9 mouse cellular contexts compared by ENCODE assay signal in the genomic region with DNA sequence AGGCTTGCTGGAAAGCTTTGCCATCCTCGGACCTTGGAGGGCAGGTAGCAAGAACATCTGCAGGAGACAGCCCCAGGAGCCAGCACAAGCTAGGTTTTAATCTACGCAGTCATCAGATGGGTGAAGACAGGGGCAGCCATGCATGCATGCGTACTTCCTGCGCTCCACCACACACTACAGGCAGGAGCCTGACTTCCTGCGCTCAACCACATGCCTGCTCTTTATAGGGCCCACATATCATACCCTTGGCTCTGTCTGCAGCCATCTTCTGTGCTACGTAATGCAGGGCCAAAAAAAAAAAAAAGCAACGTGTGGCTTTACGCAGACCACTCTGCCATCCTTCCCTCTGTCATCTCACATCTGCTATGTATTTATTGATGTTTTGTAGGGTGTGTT. TPM values are rescaled to one million over a fixed set of nuclear protein-coding genes. Genes with fewer than 3 reads are reported as not detected.
A peak's percentile ranks its signal among the peaks of the same experiment; 100 is the strongest.
DNase-seq lines count a peak whose midpoint lies in the region; ATAC-seq and TF ChIP-seq lines count a peak whose summit lies in the region.
"Had no signal": no experiment of that assay in that cellular context is flagged by ENCODE, and none has a peak within 500 bp of the region (broad histone marks: within the 10 kb centered on the region; RNA-seq: fewer than 3 reads in every experiment).

No protein-coding gene starts in this region.

- no peak overlapping the region for H3K9ac ChIP-seq in limb, embryonic 12.5 days (replicated peaks)

- H3K36me3 ChIP-seq in limb, embryonic 12.5 days: no peaks in the 10 kb centered on the region

- no peaks in the 10 kb centered on the region for H3K27me3 ChIP-seq in limb, embryonic 12.5 days

- TF ChIP-seq CTCF in layer of hippocampus, adult 2 months (conservative IDR thresholded peaks at IDR 0.05): no peak

- no peak overlapping the region for H3K4me3 ChIP-seq in layer of hippocampus, adult 2 months
- no peak overlapping the region for H3K4me3 ChIP-seq in limb, embryonic 12.5 days (replicated peaks)

- DNase-seq in layer of hippocampus, adult 2 months (ENCODE audit: low spot score in 2 of 2): no peak
- no peak for DNase-seq in layer of hippocampus, postnatal 10 days (ENCODE audit: low spot score in 2 of 2)
- DNase-seq in Muller cell, postnatal 12 days (ENCODE audit: inconsistent ontology term): peak; percentile 7
- peak; percentile 75 to 80 for DNase-seq in spleen, postnatal 36 days (ENCODE audit: low spot score in 2 of 2)
- no peak for DNase-seq in left cerebral cortex, postnatal 25 days (ENCODE audit: low spot score in 2 of 2)
- no peak for DNase-seq in adrenal gland, postnatal 36 days
- DNase-seq in right cerebral cortex, adult 18-20 months: no peak

- H3K9me3 ChIP-seq in limb, embryonic 12.5 days: no peaks in the 10 kb centered on the region

- ATAC-seq in limb, embryonic 12.5 days (ENCODE audit: insufficient number of reproducible peaks, insufficient read depth, low FRiP score, low TSS enrichment, low read depth): 0 out of 2 replicates have a peak, but pooled peaks have one; percentile 34

- 65% methylated on average over 8 of the region's 8 CpGs for WGBS in limb, embryonic 12.5 days

- no peak overlapping the region for H3K4me2 ChIP-seq in limb, embryonic 12.5 days

- H3K4me1 ChIP-seq in limb, embryonic 12.5 days (replicated peaks): no peaks in the 10 kb centered on the region

- intact Hi-C loops in left cerebral cortex, postnatal 25 days (cut with DNase I): loop anchor here (1.0 to 10.0 kb wide), 3 partner anchors 214 to 512 kb away; no protein-coding TSS in a partner anchor

- H3K27ac ChIP-seq in layer of hippocampus, adult 2 months: peak overlapping the region; percentile 65; the same call in 1 of the 2 replicates
- no peak overlapping the region for H3K27ac ChIP-seq in limb, embryonic 12.5 days
- H3K27ac ChIP-seq: kidney, postnatal 0 days had no signal

RNA-seq across cellular contexts. Expression of a gene that starts 32.6 kb away (rescaled TPM):
- 10 to 100 TPM; 47.3 to 54.1 TPM for total RNA-seq in layer of hippocampus, adult 2 months (2021)
- 10 to 100 TPM; 50.5 to 55.9 TPM for total RNA-seq in layer of hippocampus, postnatal 10 days (2021)
- polyA plus RNA-seq in limb, embryonic 12.5 days (2016; fragmentation: Nextera tagmentation; extraction: Ambion mirVana): 11.1 and 12.1 TPM in 2 replicates
- 10 to 100 TPM; 59.7 to 69.3 TPM for total RNA-seq in left cerebral cortex, postnatal 25 days (2021)
- 10 to 100 TPM; 21.9 to 22.1 TPM for total RNA-seq in adrenal gland, postnatal 36 days (2021)

Comparison
In these comparisons a context has a peak if more than half of its experiments do, and no peak if none do; other contexts are left out.
1. DNase-seq: peak in Muller cell, postnatal 12 days (single experiment) and spleen, postnatal 36 days (2 of 2); none in layer of hippocampus, adult 2 months (0 of 2), layer of hippocampus, postnatal 10 days (0 of 2), left cerebral cortex, postnatal 25 days (0 of 2), adrenal gland, postnatal 36 days (0 of 2) and right cerebral cortex, adult 18-20 months (single experiment).